Mouse (Mus musculus) liver, postnatal 0 days (tissue): ENCODE measurements around the gene 2210408I21Rik.

Experiments used
- CTCF ChIP-seq: sonication (generic); IDR thresholded peaks from 2 replicates; pipeline ENCODE4 v1.5.1; 2016; ENCODE audit warnings: antibody characterized with exemption, low read depth
- EP300 ChIP-seq: IDR thresholded peaks from 2 replicates; pipeline ENCODE4 v1.6.1; 2016; ENCODE audit warnings: antibody characterized with exemption, low read depth, mild to moderate bottlenecking

GRCm38 (mm10) chr13:77190606-77191005 lies 55.3 kb downstream of the 2210408I21Rik start:
- no peak for TF ChIP-seq EP300
- TF ChIP-seq CTCF: no peak
